Mouse (Mus musculus) myocyte (in vitro differentiated cells): ENCODE measurements around the gene Vopp1. TPM values are rescaled to one million over a fixed set of nuclear protein-coding genes. Genes with fewer than 3 reads are reported as not detected.
"Not testable (repeated sequence)": the region's sequence is repeated elsewhere in the genome, so short reads cannot be mapped to it uniquely, and the experiment has no call there.

Source experiments
- H3K27me3 ChIP-seq: one replicate; pipeline ENCODE4 v1.6.1; 2011; ENCODE audit not compliant: control insufficient read depth, insufficient read depth, insufficient read length
- H3K36me3 ChIP-seq: one replicate; pipeline ENCODE4 v1.6.1; 2011; ENCODE audit not compliant: control insufficient read depth, insufficient read depth
- H3K4me2 ChIP-seq: one replicate; pipeline ENCODE4 v1.6.1; 2011; ENCODE audit warnings: low read depth, control low read depth
- H3K4me3 ChIP-seq: one replicate; pipeline ENCODE4 v1.5.1; 2011; ENCODE audit warnings: mild to moderate bottlenecking, control low read depth, moderate library complexity
- H3K79me2 ChIP-seq: one replicate; pipeline ENCODE4 v1.6.1; 2011; ENCODE audit not compliant: control insufficient read depth, insufficient read depth
- H3ac ChIP-seq: one replicate; pipeline ENCODE4 v1.6.1; 2011; ENCODE audit not compliant: control insufficient read depth, insufficient read length
- CEBPB ChIP-seq: IDR thresholded peaks from 2 replicates; pipeline ENCODE4 v1.6.1; 2011; ENCODE audit warnings: mild to moderate bottlenecking, moderate library complexity; ENCODE audit not compliant: poor library complexity, insufficient read depth, severe bottlenecking
- E2F4 ChIP-seq: IDR thresholded peaks from one replicate; pipeline ENCODE4 v1.6.1; 2011; ENCODE audit warnings: mild to moderate bottlenecking, control low read depth, moderate library complexity; ENCODE audit not compliant: insufficient read depth
- MAX ChIP-seq: IDR thresholded peaks from one replicate; pipeline ENCODE4 v1.6.1; 2011; ENCODE audit warnings: low read depth, mild to moderate bottlenecking, control low read depth
- MYOD1 ChIP-seq, 3 experiments: IDR thresholded peaks; one replicate each; pipeline ENCODE4 v1.6.1; 2011; ENCODE audit warnings: control low read depth in 2 of 3, low read depth in 2 of 3, mild to moderate bottlenecking in 2 of 3, moderate library complexity in 1 of 3; ENCODE audit not compliant: insufficient read length in 2 of 3, control insufficient read depth in 1 of 3
- MYOG ChIP-seq, 3 experiments: IDR thresholded peaks; one replicate each; pipeline ENCODE4 v1.6.1; 2011; ENCODE audit warnings: control low read depth in 2 of 3, low read depth in 2 of 3, mild to moderate bottlenecking in 2 of 3; ENCODE audit not compliant: insufficient read length in 2 of 3, control insufficient read depth in 1 of 3, insufficient read depth in 1 of 3
- POLR2A ChIP-seq: IDR thresholded peaks from one replicate; pipeline ENCODE4 v1.6.1; 2011; ENCODE audit warnings: low read depth, mild to moderate bottlenecking, control low read depth, moderate library complexity; ENCODE audit not compliant: insufficient read length
- POLR2AphosphoS2 ChIP-seq: IDR thresholded peaks from one replicate; pipeline ENCODE4 v1.6.1; 2011; ENCODE audit warnings: low read depth, control low read depth; ENCODE audit not compliant: insufficient read length
- REST ChIP-seq: IDR thresholded peaks from one replicate; pipeline ENCODE4 v1.6.1; 2011; ENCODE audit warnings: mild to moderate bottlenecking, control low read depth, moderate library complexity; ENCODE audit not compliant: insufficient read depth, insufficient read length
- SRF ChIP-seq: IDR thresholded peaks from one replicate; pipeline ENCODE4 v1.6.1; 2011; ENCODE audit warnings: low read depth; ENCODE audit not compliant: control insufficient read depth, insufficient read length
- TCF12 ChIP-seq: IDR thresholded peaks from one replicate; pipeline ENCODE4 v1.6.1; 2011; ENCODE audit warnings: mild to moderate bottlenecking, control low read depth; ENCODE audit not compliant: poor library complexity, insufficient read depth, severe bottlenecking
- TCF3 ChIP-seq: IDR thresholded peaks from one replicate; pipeline ENCODE4 v1.6.1; 2011; ENCODE audit warnings: low read depth, control low read depth; ENCODE audit not compliant: insufficient read length
- USF1 ChIP-seq: IDR thresholded peaks from one replicate; pipeline ENCODE4 v1.6.1; 2011; ENCODE audit warnings: low read depth, mild to moderate bottlenecking, control low read depth, moderate library complexity
- polyA plus RNA-seq: library from polyadenylated mRNA; unstranded; fragments of >200 nt; fragmentation: generic; extraction: Trizol; gene quantifications from one replicate; pipeline ENCODE4 v1.2.1, GENCODE M21; 2012; ENCODE audit warnings: missing spikeins

Vopp1 gene
- polyA plus RNA-seq, 1 experiment: 13.7 TPM

GRCm38 (mm10) chr6:57796853-57797423 lies 28.0 kb downstream of the Vopp1 start:
- no peaks in the 10 kb centered on the region for H3K79me2 ChIP-seq
- H3K4me2 ChIP-seq: no peak overlapping the region
- no peaks in the 10 kb centered on the region for H3K36me3 ChIP-seq
- H3K4me3 ChIP-seq: no peak overlapping the region
- TF ChIP-seq SRF: no peak
- TF ChIP-seq MAX: no peak
- TF ChIP-seq MYOG (IDR thresholded peaks at IDR 0.05; ENCODE audit: control insufficient read depth in 1 of 3, insufficient read depth in 1 of 3, insufficient read length in 2 of 3, low read depth in 2 of 3): no peak
- no peak for TF ChIP-seq USF1
- TF ChIP-seq REST: no peak
- TF ChIP-seq TCF12: no peak
- TF ChIP-seq POLR2A: no peak
- no peak for TF ChIP-seq TCF3
- TF ChIP-seq POLR2AphosphoS2: no peak
- no peak for TF ChIP-seq MYOD1 (IDR thresholded peaks at IDR 0.05; ENCODE audit: control insufficient read depth in 1 of 3, insufficient read length in 2 of 3, low read depth in 2 of 3)
- TF ChIP-seq CEBPB: no peak
- H3ac ChIP-seq: no peak overlapping the region
- H3K27me3 ChIP-seq: no peaks in the 10 kb centered on the region

GRCm38 (mm10) chr6:57795835-57796234 lies 29.1 kb downstream of the Vopp1 start:
- no peaks in the 10 kb centered on the region for H3K36me3 ChIP-seq
- no peak overlapping the region for H3K4me2 ChIP-seq
- no peak overlapping the region for H3ac ChIP-seq
- TF ChIP-seq SRF: no peak
- TF ChIP-seq TCF12: no peak
- TF ChIP-seq REST: no peak
- no peak for TF ChIP-seq E2F4
- no peak for TF ChIP-seq CEBPB
- TF ChIP-seq MAX: no peak
- TF ChIP-seq TCF3: no peak
- no peak for TF ChIP-seq MYOG (IDR thresholded peaks at IDR 0.05; ENCODE audit: control insufficient read depth in 1 of 3, insufficient read depth in 1 of 3, insufficient read length in 2 of 3, low read depth in 2 of 3)
- no peak for TF ChIP-seq MYOD1 (IDR thresholded peaks at IDR 0.05; ENCODE audit: control insufficient read depth in 1 of 3, insufficient read length in 2 of 3, low read depth in 2 of 3)
- TF ChIP-seq POLR2AphosphoS2: no peak
- no peak for TF ChIP-seq POLR2A
- TF ChIP-seq USF1: no peak
- no peaks in the 10 kb centered on the region for H3K27me3 ChIP-seq
- no peak overlapping the region for H3K4me3 ChIP-seq
- no peaks in the 10 kb centered on the region for H3K79me2 ChIP-seq

GRCm38 (mm10) chr6:57792821-57793220 lies 32.1 kb downstream of the Vopp1 start:
- not testable (repeated sequence) for H3K79me2 ChIP-seq, H3K4me3 ChIP-seq, H3K36me3 ChIP-seq, H3K4me2 ChIP-seq, H3ac ChIP-seq, H3K27me3 ChIP-seq

- TF ChIP-seq USF1 (no peak), TCF12 (no peak), MYOG (IDR thresholded peaks at IDR 0.05; ENCODE audit: control insufficient read depth in 1 of 3, insufficient read depth in 1 of 3, insufficient read length in 2 of 3, low read depth in 2 of 3) (no peak)
- Histone ChIP-seq H3ac (no peak overlapping the region), H3K36me3 (peaks cover 3% of the 10 kb centered on the region), H3K4me2 (no peak overlapping the region), H3K4me3 (no peak overlapping the region), H3K27me3 (no peaks in the 10 kb centered on the region), H3K79me2 (no peaks in the 10 kb centered on the region)
Observed at GRCm38 (mm10) chr6:57790542-57790941, 34.4 kb downstream of the Vopp1 start.

- Histone ChIP-seq H3K4me3 (no peak overlapping the region), H3ac (no peak overlapping the region), H3K4me2 (no peak overlapping the region), H3K79me2 (no peaks in the 10 kb centered on the region), H3K36me3 (peaks cover 3% of the 10 kb centered on the region), H3K27me3 (no peaks in the 10 kb centered on the region)
- no peak for TF ChIP-seq MAX
- TF ChIP-seq REST: no peak
- no peak for TF ChIP-seq USF1
- no peak for TF ChIP-seq POLR2A
- TF ChIP-seq TCF3: no peak
- TF ChIP-seq MYOG (IDR thresholded peaks at IDR 0.05; ENCODE audit: control insufficient read depth in 1 of 3, insufficient read depth in 1 of 3, insufficient read length in 2 of 3, low read depth in 2 of 3): no peak
Observed at GRCm38 (mm10) chr6:57787376-57787775, 37.6 kb downstream of the Vopp1 start.
